Mouse (Mus musculus) testis, adult 2 months (tissue): ENCODE results near the gene Rad51b. TPM values are rescaled to one million over a fixed set of nuclear protein-coding genes. Genes with fewer than 3 reads are reported as not detected.

Experiments used
- H3K27ac ChIP-seq: fragments of 200-500 bp; 2 replicates; pipeline ENCODE4 v1.5.1; 2012; ENCODE audit warnings: low read depth, low read length; ENCODE audit not compliant: control insufficient read depth, insufficient read depth
- H3K27me3 ChIP-seq: fragments of 200-500 bp; 2 replicates; pipeline ENCODE4 v1.6.1; 2012; ENCODE audit warnings: mild to moderate bottlenecking, low read length, moderate library complexity; ENCODE audit not compliant: control insufficient read depth, insufficient read depth
- H3K36me3 ChIP-seq: fragments of 200-500 bp; 2 replicates; pipeline ENCODE4 v1.6.1; 2012; ENCODE audit warnings: mild to moderate bottlenecking, low read length; ENCODE audit not compliant: control insufficient read depth, insufficient read depth
- H3K4me1 ChIP-seq: fragments of 200-500 bp; 2 replicates; pipeline ENCODE4 v1.6.1; 2012; ENCODE audit warnings: low read length; ENCODE audit not compliant: control insufficient read depth, insufficient read depth
- H3K4me3 ChIP-seq: fragments of 200-500 bp; 2 replicates; pipeline ENCODE4 v1.5.1; 2012; ENCODE audit warnings: low read depth, mild to moderate bottlenecking, low read length, moderate library complexity, mixed read lengths; ENCODE audit not compliant: control insufficient read depth
- CTCF ChIP-seq: fragments of 200-500 bp; IDR thresholded peaks from 2 replicates; pipeline ENCODE4 v1.5.1; 2012; ENCODE audit warnings: low read depth, mild to moderate bottlenecking, inconsistent platforms, low read length, moderate library complexity; ENCODE audit not compliant: control insufficient read depth, insufficient read depth, insufficient replicate concordance
- POLR2A ChIP-seq: fragments of 200-500 bp; IDR thresholded peaks from 2 replicates; pipeline ENCODE4 v1.6.1; 2012; ENCODE audit warnings: low read depth, mild to moderate bottlenecking, inconsistent platforms, low read length, moderate library complexity; ENCODE audit not compliant: control insufficient read depth
- polyA plus RNA-seq: library from polyadenylated mRNA; depleted of rRNA; stranded (reverse); fragments of >200 nt; gene quantifications from 2 replicates; pipeline ENCODE4 v1.2.3, GENCODE M21; 2012

The Rad51b gene
- polyA plus RNA-seq, 1 experiment, result 2.7 TPM

DNA sequence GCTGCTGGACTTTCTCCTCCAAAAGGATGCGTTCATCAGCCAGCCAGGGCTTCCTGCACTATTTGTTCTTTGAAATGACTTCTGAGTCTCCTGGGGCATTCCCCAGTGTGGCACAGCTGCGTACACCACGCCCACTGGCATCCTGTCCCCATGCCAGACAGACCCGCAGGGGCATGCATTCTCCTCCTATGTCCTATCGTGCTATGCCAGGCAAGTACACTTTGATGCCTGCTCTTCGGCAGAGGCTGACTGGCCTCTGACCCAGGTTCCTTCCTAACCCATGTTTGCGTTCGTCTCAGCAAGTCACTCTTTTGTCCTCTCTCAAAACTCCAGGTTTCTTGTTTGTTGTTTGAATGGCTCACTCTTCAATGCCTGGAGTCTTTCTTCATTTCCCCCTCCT, 454.7 kb downstream of the Rad51b start:
- no peaks in the 10 kb centered on the region for H3K27me3 ChIP-seq
- H3K36me3 ChIP-seq, result no peaks in the 10 kb centered on the region
- no peaks in the 10 kb centered on the region; the same call in 1 of the 2 replicates for H3K4me1 ChIP-seq
- H3K27ac ChIP-seq, result no peak overlapping the region
- TF ChIP-seq CTCF, result no peak
- TF ChIP-seq POLR2A, result no peak
- no peak overlapping the region for H3K4me3 ChIP-seq

- H3K27me3 ChIP-seq, result no peaks in the 10 kb centered on the region
- TF ChIP-seq CTCF (no peak), POLR2A (no peak)
- no peaks in the 10 kb centered on the region; the same call in 1 of the 2 replicates for H3K4me1 ChIP-seq
- no peak overlapping the region for H3K27ac ChIP-seq
- H3K36me3 ChIP-seq, result no peaks in the 10 kb centered on the region
- H3K4me3 ChIP-seq, result no peak overlapping the region
Measured at GRCm38 (mm10) chr12:79752189-79752588, 455.1 kb downstream of the Rad51b start.

GRCm38 (mm10) chr12:79755617-79756016, 458.5 kb downstream of the Rad51b start:
- peak overlapping the region; percentile 32; the same call in 1 of the 2 replicates for H3K27ac ChIP-seq

GRCm38 (mm10) chr12:79756352-79756751, 459.3 kb downstream of the Rad51b start:
- Histone ChIP-seq H3K27ac (no peak overlapping the region), H3K4me3 (no peak overlapping the region), H3K36me3 (no peaks in the 10 kb centered on the region), H3K27me3 (no peaks in the 10 kb centered on the region), H3K4me1 (no peaks in the 10 kb centered on the region)
- no peak for TF ChIP-seq CTCF
- TF ChIP-seq POLR2A, result no peak

More at GRCm38 (mm10) chr12:79755617-79756016, 458.5 kb downstream of the Rad51b start:
- TF ChIP-seq CTCF, result no peak
- TF ChIP-seq POLR2A, result no peak
- Histone ChIP-seq H3K4me1 (no peaks in the 10 kb centered on the region), H3K4me3 (no peak overlapping the region), H3K36me3 (no peaks in the 10 kb centered on the region), H3K27me3 (no peaks in the 10 kb centered on the region)

GRCm38 (mm10) chr12:79757775-79758174, 460.7 kb downstream of the Rad51b start:
- H3K36me3 ChIP-seq, result no peaks in the 10 kb centered on the region
- H3K27ac ChIP-seq, result no peak overlapping the region
- TF ChIP-seq CTCF, result no peak
- TF ChIP-seq POLR2A, result no peak
- H3K27me3 ChIP-seq, result no peaks in the 10 kb centered on the region
- H3K4me1 ChIP-seq, result no peaks in the 10 kb centered on the region
- no peak overlapping the region for H3K4me3 ChIP-seq

GRCm38 (mm10) chr12:79759180-79759902, 462.3 kb downstream of the Rad51b start:
- Histone ChIP-seq H3K27ac (no peak overlapping the region), H3K4me1 (no peaks in the 10 kb centered on the region), H3K36me3 (no peaks in the 10 kb centered on the region), H3K4me3 (no peak overlapping the region), H3K27me3 (no peaks in the 10 kb centered on the region)
- TF ChIP-seq CTCF (no peak), POLR2A (no peak)

- Histone ChIP-seq H3K4me1 (no peaks in the 10 kb centered on the region), H3K27ac (no peak overlapping the region; the same call in 1 of the 2 replicates), H3K36me3 (no peaks in the 10 kb centered on the region), H3K4me3 (no peak overlapping the region), H3K27me3 (no peaks in the 10 kb centered on the region)
- TF ChIP-seq POLR2A (no peak), CTCF (no peak)
Measured at GRCm38 (mm10) chr12:79761217-79761616, 464.1 kb downstream of the Rad51b start.
